Mouse (Mus musculus) liver, embryonic 14.5 days (tissue): ENCODE results near the gene Lrp10. TPM values are rescaled to one million over a fixed set of nuclear protein-coding genes. Genes with fewer than 3 reads are reported as not detected.
A peak's percentile ranks its signal among the peaks of the same experiment; 100 is the strongest.

Experiments used
- ATAC-seq: fragments of 200-750 bp; cut with Nextera tagmentation; 2 replicates; pipeline ENCODE4 v1.8.0; 2017; ENCODE audit warnings: moderate number of reproducible peaks, mild to moderate bottlenecking, moderate library complexity; ENCODE audit not compliant: insufficient read depth
- DNase-seq, 3 experiments: peaks; one replicate each; pipeline ENCODE4 v3.0.0-alpha.2; 2012 to 2013; ENCODE audit warnings: low read depth in 3 of 3, low spot score in 3 of 3
- H3K27ac ChIP-seq: fragments of 300-500 bp; sonication (generic); 2 replicates; pipeline ENCODE4 v1.5.1; 2014; ENCODE audit warnings: moderate library complexity, mild to moderate bottlenecking, control low read depth, inconsistent platforms
- H3K27me3 ChIP-seq: fragments of 300-500 bp; sonication (generic); 2 replicates; pipeline ENCODE4 v1.6.1; 2014; ENCODE audit warnings: mild to moderate bottlenecking, low read length, moderate library complexity; ENCODE audit not compliant: control insufficient read depth, insufficient read depth
- H3K36me3 ChIP-seq: fragments of 300-500 bp; sonication (generic); replicated peaks from 2 replicates; pipeline ENCODE4 v1.6.1; 2014; ENCODE audit warnings: low read depth; ENCODE audit not compliant: control insufficient read depth, insufficient read depth
- H3K4me1 ChIP-seq, 2 experiments: fragments of 200-500 bp in 1 of 2; fragments of 300-500 bp in 1 of 2; sonication (generic) in 1 of 2; replicated peaks; 2 replicates each; pipeline ENCODE4 v1.6.1; 2012 to 2014; ENCODE audit warnings: antibody characterized with exemption in 1 of 2, inconsistent platforms in 1 of 2, low read length in 1 of 2; ENCODE audit not compliant: control insufficient read depth in 2 of 2, insufficient read depth in 2 of 2
- H3K4me2 ChIP-seq: fragments of 300-500 bp; sonication (generic); 2 replicates; pipeline ENCODE4 v1.6.1; 2014; ENCODE audit warnings: low read depth, mild to moderate bottlenecking, control low read depth, moderate library complexity
- H3K4me3 ChIP-seq, 2 experiments: fragments of 200-500 bp in 1 of 2; fragments of 300-500 bp in 1 of 2; sonication (generic) in 1 of 2; 2 replicates each; pipeline ENCODE4 v1.5.1; 2012 to 2014; ENCODE audit warnings: low read depth in 2 of 2, low read length in 2 of 2, mild to moderate bottlenecking in 2 of 2, control low read depth in 1 of 2, inconsistent platforms in 1 of 2, moderate library complexity in 1 of 2; ENCODE audit not compliant: insufficient read depth in 1 of 2
- H3K9ac ChIP-seq: fragments of 300-500 bp; sonication (generic); replicated peaks from 2 replicates; pipeline ENCODE4 v1.6.1; 2014; ENCODE audit warnings: mild to moderate bottlenecking, control low read depth, moderate library complexity
- H3K9me3 ChIP-seq: fragments of 300-500 bp; sonication (generic); 2 replicates; pipeline ENCODE4 v1.6.1; 2016; ENCODE audit warnings: low read length, mixed read lengths; ENCODE audit not compliant: control insufficient read depth
- CTCF ChIP-seq: IDR thresholded peaks from 2 replicates; pipeline ENCODE4 v1.5.1; 2016; ENCODE audit warnings: antibody characterized with exemption, low read depth, control low read depth
- EP300 ChIP-seq: IDR thresholded peaks from 2 replicates; pipeline ENCODE4 v1.6.1; 2016; ENCODE audit warnings: antibody characterized with exemption, low read depth
- WGBS: fragments of 180-500 bp; shearing (Covaris S2); extraction: QIAGEN DNeasy Blood & Tissue Kit; methylation state at CpG from one replicate; pipeline ENCODE4 v1.1.7; 2014; ENCODE audit not compliant: insufficient replicate concordance; 5-methylcytosine and 5-hydroxymethylcytosine counted together
- polyA plus RNA-seq, 2 experiments: library from polyadenylated mRNA; depleted of rRNA in 1 of 2; stranded (reverse) in 1 of 2; unstranded in 1 of 2; fragments of >200 nt; fragmentation: Nextera tagmentation in 1 of 2; extraction: Ambion mirVana in 1 of 2; gene quantifications; 2 replicates each; pipeline versions ENCODE4 v1.2.1 to v1.2.3; 2012 to 2014

Lrp10 gene
- polyA plus RNA-seq, 2 experiments = 11.1 to 12.9 TPM

DNA sequence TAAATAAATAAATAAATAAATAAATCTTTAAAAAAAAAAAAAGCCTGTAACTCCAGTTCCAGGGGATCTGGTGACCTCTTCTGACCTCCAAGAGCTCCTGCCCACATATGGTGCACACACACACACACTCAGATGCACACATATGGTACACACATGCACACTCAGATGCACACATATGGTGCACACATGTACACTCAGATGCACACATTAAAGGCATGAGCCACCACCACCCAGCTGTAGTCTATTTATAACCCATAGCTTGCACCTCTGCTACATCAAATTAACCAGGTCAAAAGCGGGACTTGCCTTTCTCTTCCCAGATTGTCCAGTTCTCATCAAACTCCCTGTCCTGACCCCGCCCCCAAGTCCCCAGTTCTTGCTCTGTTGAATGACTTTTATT is 42.9 kb upstream of the Lrp10 start:
- no peak for DNase-seq
- H3K36me3 ChIP-seq = no peaks in the 10 kb centered on the region
- no peak overlapping the region for H3K27ac ChIP-seq
- H3K4me3 ChIP-seq = no peak overlapping the region
- 72% methylated on average over 2 of the region's 2 CpGs for WGBS
- peaks cover 20 to 36% of the 10 kb centered on the region in 2 experiments for H3K4me1 ChIP-seq
- ATAC-seq = no peak
- H3K9ac ChIP-seq = no peak overlapping the region
- H3K27me3 ChIP-seq = no peaks in the 10 kb centered on the region
- H3K9me3 ChIP-seq = no peaks in the 10 kb centered on the region
- no peak for TF ChIP-seq CTCF
- TF ChIP-seq EP300 = no peak
- no peak overlapping the region for H3K4me2 ChIP-seq

DNA sequence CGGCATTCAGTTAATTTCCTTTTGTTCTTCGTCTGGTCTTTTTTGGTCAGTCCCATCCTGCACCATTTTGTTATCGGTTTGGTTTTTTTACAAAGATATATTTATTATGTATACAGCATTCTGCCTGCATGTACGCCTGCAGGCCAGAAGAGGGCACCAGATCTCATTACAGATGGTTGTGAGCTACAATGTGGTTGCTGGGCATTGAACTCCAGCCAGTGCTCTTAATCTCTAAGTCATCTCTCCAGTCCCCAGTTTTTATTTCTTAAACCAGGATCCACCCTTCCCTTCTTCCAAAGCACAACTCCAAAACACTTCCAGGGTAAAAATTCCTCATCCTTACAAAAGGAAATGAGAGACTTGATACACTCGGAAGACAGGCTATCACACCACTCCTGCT is 40.5 kb upstream of the Lrp10 start:
- no peak for ATAC-seq
- DNase-seq = no peak
- no peak overlapping the region for H3K4me3 ChIP-seq
- 34% methylated on average over 5 of the region's 5 CpGs for whole genome bisulfite sequencing
- TF ChIP-seq CTCF = peak; percentile 86
- no peak for TF ChIP-seq EP300
- no peaks in the 10 kb centered on the region for H3K9me3 ChIP-seq
- peaks cover 27 to 33% of the 10 kb centered on the region in 2 experiments for H3K4me1 ChIP-seq
- H3K36me3 ChIP-seq = no peaks in the 10 kb centered on the region
- H3K27me3 ChIP-seq = no peaks in the 10 kb centered on the region
- H3K27ac ChIP-seq = no peak overlapping the region
- H3K9ac ChIP-seq = no peak overlapping the region
- no peak overlapping the region for H3K4me2 ChIP-seq

DNA sequence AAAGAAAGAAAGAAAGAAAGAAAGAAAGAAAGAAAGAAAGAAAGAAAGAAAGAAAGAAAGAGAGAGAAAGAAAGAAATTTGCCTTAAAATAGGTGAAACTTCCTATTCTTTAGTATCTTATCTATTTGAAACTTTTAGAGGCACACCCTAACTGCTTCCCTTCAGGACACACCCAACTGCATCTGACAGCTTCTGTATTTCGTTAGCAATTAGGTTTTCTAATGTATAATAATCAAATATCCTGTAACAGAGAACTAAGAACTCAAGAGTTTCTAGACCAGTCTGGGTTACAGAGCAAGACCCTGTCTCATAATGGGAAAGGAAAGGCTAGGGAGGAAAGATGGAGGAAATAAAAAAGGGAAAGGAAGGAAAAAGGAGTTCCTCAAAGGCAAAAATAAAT is 39.3 kb upstream of the Lrp10 start:
- Histone ChIP-seq H3K27ac (peak overlapping the region; percentile 61), H3K9ac (peak overlapping the region; percentile 15; the same call in 1 of the 2 replicates), H3K4me3 (no peak overlapping the region), H3K27me3 (no peaks in the 10 kb centered on the region), H3K36me3 (no peaks in the 10 kb centered on the region; the same call in 1 of the 2 replicates), H3K4me1 (peaks cover 27 to 33% of the 10 kb centered on the region in 2 experiments), H3K4me2 (peak overlapping the region; percentile 55), H3K9me3 (no peaks in the 10 kb centered on the region)
- TF ChIP-seq CTCF = no peak
- TF ChIP-seq EP300 = peak; percentile 36
- WGBS = 11% methylated on average over 1 of the region's 1 CpGs
- ATAC-seq (peak; percentile 48; the same call in 1 of the 2 replicates), DNase-seq (peak in 1 of 3 experiments; percentile 42)

DNA sequence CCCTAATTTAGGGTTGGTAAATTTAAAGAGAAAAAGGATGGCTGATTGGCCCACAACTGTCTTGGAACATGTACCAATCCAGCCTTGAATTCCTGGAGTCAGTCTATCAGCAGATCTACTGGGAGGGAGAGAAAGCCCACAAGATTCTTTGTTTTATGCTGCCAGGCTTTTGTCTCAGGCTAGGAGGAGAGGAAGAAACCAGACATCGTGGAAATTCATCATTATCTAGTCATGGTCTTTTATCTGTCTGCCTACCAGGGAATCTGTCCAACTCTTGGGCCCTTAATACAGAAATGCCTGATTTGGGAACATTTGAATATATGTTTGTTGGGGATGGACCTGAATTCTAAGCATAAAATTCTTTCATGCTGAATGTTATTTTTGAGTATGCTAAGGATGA is 38.4 kb upstream of the Lrp10 start:
- Histone ChIP-seq H3K27me3 (peaks cover 2% of the 10 kb centered on the region; the same call in 1 of the 2 replicates), H3K4me1 (peaks cover 27 to 42% of the 10 kb centered on the region in 2 experiments), H3K4me3 (peak overlapping the region in 1 of 2 experiments; percentile 86; a peak in 1 of 4 replicates), H3K36me3 (no peaks in the 10 kb centered on the region; the same call in 1 of the 2 replicates), H3K27ac (peak overlapping the region; percentile 61; the same call in 1 of the 2 replicates), H3K4me2 (peak overlapping the region; percentile 86), H3K9ac (no peak overlapping the region), H3K9me3 (no peaks in the 10 kb centered on the region)
- TF ChIP-seq CTCF (no peak), EP300 (no peak)
- 21% methylated on average over 1 of the region's 1 CpGs for WGBS
- ATAC-seq (no peak), DNase-seq (no peak)

DNA sequence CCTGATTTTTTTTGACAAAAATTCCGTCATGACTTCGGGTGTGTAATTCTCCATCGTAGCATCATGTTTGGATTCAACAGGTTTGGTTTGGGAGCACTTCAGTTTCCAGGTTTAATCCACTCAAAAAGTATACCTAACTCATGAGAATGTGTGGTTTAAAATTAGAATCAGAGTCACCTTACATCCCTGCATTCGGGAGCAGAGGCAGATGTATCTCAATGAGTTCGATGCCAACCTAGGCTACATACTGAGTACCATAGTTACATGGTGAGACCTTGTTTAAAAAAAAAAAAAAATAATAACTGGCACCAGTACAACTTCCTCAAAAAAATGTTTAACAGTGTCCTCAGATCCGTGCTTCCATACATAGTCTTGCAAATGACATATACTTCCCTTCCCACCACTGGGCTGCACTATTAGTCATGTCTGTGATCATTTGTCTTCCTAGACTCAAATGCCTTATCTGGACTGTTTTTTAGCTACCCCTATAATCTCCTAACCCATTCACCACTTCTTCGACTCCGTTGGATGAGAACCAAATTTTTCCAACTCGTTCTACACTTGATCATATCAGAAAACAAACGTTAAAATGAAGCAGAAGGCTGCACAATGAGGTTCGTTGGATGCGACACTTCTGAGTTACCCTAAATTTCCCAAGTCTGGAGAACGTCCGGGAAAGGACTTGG is 37.8 kb upstream of the Lrp10 start:
- TF ChIP-seq CTCF = no peak
- TF ChIP-seq EP300 = no peak
- H3K27me3 ChIP-seq = peaks cover 8% of the 10 kb centered on the region
- H3K4me2 ChIP-seq = peak overlapping the region; percentile 86
- peak overlapping the region; percentile 66 for H3K27ac ChIP-seq
- peak overlapping the region; percentile 86 to 94 for H3K4me3 ChIP-seq
- H3K4me1 ChIP-seq = peaks cover 27 to 48% of the 10 kb centered on the region in 2 experiments
- 26% methylated on average over 14 of the region's 14 CpGs for WGBS
- no peak for DNase-seq
- no peaks in the 10 kb centered on the region for H3K9me3 ChIP-seq
- no peaks in the 10 kb centered on the region; the same call in 1 of the 2 replicates for H3K36me3 ChIP-seq
- no peak for ATAC-seq
- H3K9ac ChIP-seq = peak overlapping the region; percentile 63
